Mouse (Mus musculus): ENCODE data around the gene Ntpcr.
A peak's percentile ranks its signal among the peaks of the same experiment; 100 is the strongest.

Gene Ntpcr

DNA sequence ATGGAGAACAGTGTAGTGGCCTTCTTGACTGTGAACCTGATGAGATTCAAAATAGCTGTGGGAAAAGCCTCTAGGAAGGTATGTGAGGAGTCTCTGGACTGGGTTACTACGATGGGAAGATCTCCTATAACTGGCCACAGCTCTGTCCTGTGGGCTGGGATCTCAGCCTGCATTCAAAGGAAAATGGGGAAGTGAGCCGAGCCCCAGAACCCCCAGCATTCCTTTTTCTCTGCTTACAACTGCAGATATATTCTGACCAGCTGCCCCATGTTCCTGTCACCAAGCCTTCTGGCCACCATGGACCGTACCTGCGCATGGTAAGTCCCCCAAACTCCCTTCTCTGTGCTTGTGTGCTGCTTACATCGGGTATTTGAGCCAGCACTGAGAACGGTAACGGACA lies at the start of gene Ntpcr:
TSS of gene Ntpcr (plus strand) at position 218 of the 400 bp plus-strand sequence.
- no peak for DNase-seq

DNA sequence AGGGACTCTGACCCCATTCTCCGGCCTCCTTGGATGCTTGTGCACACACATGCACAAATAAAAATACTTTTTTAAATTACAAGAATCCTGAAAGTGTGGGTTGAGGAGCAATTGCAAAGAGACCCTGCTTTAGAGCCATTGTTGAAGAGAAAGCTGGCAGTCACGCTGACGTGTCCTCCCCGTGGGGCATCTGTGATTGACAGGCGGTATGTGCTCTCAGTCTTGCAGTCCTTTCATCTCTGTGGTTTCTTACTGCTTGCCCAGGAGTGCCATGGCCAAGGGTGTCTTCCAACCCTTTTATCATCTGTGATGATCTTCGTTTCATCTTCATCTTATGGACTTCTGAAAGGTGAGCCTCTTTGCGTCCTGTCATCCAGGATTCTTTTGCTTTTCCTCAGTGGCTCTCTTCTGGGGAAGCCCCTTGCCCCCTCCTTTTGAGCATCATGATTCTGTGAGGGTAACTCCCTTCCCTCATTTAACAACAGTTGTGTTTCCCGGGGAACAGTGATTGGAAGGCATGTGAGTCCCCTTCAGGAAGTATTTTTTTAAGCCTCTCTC lies 48.8 kb upstream of the Ntpcr start:
- no peak for DNase-seq

DNA sequence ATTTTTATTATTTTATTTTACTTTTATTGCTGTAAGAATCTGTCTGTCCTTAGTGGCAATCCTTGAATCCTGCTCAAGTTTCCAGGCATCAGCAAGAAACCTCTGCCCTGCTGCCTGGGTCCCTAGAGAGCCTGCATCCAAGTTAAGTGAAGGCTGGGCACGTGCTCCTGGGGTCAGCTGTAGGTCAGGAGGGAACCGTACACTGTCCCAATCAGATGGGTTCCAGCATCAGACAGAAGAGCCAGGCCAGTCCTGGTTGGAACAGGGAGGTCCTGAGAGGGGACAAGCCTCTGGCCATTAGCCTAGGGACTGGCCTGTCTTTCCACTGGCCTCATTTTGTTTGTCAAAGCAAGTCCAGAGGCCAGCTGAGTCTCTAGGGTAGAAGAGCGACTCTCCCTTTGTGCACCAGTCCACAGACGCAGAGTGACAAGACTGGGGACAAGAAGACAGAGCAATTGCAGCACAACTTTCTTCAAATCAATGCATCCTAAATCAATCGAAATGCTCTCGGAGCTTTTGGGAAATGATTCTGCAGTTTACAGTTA lies 44.5 kb upstream of the Ntpcr start:
- no peak for DNase-seq

DNA sequence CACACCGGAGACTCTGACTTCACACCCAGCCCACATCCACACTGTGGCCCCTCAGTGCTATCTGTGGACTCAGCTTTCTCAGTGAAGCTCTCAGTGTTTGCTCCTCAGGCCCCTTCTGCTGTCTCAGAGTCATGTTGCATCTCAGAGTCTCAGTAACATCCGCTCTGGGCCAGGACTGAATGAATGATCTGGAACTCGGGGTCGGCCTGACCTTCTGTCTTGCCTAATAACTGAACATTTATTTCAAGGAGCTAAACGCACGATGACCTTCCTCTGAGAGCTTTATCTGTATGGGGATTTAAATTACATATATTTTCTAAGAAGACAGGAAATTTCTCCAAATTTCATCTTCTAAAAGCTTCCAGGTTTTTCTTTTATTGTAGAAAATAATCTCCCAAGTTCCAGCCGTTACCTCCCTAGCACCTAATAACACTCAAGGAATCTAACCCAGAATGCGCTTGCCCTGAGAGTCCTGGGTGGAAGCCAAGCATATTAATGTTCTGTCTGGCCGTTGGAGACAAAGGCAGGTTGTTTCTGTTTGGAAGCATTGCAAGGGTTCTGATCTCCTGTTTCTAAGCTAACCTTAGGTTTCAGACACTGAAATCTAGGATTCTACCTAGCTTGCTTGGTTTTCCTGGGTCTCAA lies 43.4 kb upstream of the Ntpcr start:
- DNase-seq = no peak

DNA sequence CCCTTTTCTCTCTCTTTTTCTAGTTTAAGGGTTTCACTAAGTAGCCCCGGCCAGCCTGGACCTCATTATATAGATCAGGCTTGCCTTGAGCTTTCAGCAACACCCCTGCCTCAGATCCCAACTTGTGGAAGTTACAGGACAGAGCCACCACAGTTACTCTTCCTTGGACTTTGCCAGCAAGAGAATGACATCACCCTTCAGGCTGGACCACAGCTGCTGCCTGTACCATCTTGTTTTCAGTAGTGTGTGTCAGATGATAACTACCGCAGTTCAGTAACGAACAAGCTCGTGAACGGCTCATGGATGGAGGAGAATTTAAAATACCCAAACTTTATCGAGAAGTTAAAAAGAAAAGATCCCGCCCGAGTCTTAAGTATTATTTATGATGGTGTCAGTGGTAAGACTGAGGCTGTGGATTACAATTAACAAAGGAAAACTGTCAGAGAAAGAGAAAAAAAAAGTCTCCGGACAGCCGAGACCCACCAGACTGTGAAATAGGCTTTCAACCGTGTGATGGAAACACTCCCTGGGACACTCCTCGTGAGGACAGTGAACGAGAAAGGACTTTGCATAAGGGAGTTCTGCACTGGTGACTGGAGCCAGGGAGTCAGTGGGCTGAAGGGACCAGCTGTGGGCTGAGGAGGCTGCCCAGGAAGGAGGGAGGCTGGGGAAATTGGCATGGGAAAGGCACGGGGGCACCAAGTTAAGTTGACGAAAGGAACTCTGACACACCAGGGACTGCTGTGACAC lies 39.4 kb upstream of the Ntpcr start:
- no peak for DNase-seq

DNA sequence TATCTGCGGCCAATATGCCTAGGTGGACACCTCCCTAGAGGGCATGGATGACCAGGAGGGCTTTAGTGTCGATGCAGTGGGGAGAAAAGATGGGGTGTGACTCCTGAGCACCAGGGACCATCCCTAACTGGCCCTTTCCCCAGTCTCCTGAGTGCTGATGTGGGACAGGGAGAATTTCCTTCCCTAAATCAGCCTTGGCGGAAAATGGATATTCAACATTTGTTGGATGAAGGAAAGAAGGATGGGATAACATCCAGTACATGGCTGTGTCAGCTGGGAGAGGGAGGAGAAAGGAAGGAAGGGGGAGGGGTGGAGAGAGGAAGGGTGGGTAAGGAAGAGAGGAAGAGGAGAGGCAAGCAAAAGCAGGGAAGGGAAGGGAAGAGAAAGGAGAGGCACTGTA lies 38.8 kb upstream of the Ntpcr start:
- DNase-seq = no peak

DNA sequence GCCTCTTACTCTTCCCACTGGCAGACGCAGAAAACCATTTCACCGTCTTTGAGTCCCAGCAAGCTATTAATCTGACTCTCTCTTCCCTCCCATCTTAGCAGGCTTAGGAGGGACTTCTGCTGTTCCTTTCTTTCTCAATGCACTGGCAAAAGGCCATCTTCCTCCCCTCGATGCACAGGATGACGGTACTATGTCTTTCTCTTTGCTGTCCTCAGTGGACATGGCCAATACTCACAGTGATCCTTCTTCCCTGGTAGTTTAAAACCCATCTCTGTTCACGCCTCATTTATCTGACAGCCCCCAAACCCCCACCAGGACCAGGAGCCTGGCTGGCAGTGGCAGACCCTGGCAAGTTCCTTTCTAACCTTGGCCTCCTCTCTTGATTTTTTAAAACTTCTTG lies 37.3 kb upstream of the Ntpcr start:
- no peak for DNase-seq

DNA sequence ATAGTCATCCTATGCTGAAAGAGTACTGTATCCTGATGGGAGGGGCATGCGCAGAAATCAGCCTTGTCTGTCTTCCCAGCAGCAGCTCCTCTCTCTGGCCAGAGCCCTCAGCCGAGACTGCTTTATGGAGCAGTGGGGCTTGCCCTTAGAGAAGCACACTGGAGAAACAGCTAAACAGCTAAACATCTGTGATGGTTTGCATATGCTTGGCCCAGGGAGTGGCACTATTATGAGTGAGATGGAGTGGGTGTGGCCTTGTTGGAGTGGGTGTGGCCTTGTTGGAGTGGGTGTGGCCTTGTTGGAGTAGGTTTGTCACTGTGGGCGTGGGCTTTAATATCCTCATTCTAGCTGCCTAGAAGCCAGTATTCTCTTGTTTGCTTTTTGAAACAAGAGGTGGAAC lies 36.6 kb upstream of the Ntpcr start:
- DNase-seq = no peak

DNA sequence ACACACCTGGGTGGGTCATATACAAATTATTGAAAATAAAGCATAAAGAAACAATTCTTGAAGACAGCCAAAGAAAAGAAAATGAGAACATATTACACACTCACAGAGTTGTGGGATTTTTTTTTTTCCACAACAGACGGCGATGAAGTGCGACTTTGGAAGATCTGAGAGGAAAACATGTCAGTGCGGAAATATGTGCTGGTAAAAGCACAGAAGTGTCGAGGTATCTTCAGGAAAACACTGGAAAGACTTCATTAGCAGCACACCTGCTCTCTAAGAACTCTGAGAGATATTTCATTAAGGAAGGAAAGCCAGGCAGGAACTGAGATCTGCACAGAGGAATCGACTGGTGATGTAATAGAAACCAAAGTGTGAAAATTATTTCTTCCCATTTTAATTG lies 33.8 kb upstream of the Ntpcr start:
- no peak for DNase-seq

DNA sequence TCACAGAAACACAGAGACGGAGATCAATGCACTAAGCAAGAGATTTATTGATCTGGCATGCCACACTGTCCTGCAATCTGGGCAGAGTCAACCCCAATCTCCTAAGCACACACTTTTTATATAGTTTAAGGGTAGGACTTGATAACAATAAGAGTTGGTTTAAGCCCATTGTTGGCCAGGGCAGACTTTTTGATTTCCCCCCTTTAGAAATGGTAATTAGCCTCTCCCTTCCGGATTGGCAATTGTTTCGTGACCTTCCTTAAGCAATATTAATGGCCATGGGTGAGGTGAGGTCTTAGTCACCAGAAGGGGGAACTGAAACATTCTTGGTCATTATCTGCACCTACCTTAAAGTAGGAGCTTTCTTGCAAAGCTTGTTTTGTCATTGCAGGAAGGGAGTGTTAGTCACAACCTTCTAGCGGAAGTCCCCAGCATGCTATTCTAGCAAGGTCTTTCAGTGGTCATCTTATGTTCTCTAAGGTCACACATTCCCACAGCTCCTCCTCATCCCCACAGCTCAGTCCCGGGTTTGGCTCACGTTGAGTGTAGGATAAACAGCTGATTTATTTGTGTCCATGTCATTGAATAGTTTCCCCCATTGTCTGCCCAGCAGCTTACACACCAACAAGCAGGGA lies 30.3 kb upstream of the Ntpcr start:
- DNase-seq = no peak

DNA sequence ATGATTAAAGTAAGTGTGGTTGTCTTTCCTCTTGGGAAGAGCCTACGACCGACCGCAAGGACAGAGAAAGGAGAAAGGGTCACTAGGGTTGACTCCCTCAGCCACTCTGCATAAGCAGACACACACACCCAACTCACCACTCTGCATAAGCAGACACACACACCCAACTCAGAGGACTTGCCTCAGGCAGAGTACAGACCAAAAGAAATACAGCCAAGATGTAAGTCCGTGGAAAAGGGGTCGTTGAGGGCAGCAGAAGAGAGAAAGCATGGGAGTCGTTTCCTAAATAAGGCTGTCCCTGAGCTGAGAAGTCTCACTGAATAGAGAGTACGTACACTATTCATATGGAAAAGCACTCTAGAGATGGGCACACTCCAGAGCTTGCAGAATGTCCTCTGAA lies 29.4 kb upstream of the Ntpcr start:
- DNase-seq = no peak

DNA sequence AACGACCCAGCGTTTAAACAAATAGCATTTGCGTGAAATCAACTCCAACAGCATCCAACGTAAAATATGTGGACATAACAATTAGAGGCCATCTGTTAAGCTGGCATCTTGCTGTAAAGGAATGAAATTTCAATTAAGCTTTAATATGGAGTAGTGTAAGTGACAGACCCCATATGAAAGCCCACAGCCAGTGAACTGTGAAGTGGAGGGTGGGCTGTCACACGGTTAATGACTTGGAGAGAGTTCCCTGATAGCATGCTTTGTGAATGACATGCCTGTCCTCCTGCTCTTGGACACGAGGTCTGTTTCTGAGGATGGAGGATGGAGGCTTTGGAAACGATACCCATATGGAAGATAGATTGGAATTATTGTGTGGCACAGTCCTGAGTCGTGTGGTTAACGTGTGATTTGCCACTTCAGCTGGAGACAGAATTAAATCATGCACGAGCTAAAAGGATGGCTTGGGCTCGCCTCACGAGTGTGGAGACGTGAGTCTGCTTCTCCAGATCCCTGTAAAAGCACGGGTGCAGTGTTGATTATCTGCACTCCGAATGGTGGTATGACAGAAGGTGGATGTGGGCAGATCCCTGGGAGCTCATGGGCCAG lies 26.8 kb upstream of the Ntpcr start:
- DNase-seq = no peak

DNA sequence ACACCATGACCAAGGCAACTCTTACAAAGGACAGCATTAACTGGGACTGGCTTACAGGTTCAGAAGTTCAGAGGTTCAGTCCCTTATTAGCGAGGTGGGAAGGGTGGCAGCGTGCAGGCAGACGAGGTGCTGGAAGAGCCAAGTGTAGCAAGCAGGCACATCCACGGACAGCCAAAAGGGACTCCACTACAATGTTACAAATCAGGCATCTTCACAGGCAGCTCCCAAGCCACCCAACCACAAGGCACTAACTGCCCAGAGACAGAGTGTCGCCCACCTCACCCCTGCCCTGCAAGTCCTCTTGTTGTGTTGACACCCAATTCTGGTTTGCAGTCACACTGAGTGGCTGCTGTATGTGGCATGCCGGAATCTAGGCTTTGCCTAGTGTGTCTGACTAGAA lies 25.3 kb upstream of the Ntpcr start:
- DNase-seq = no peak

DNA sequence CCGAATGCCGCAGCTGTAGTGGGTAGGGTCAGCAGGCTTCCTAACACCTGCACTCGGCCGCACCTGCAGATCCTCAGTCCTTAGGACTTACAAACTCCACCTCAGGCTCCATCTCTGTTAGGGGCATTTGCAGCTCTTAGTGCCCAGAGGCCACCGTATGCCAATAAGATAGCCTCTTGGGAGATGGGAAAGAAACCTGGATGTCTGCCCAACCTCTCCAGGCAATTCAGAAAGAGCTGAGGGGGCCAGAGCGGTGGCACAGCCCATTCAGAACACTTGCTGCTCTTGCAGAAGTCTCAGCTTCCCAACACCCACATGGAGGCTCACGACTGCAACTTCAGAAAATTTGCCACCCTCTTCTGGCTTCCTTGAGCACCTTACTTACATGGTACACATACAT lies 23.9 kb upstream of the Ntpcr start:
- DNase-seq = no peak

DNA sequence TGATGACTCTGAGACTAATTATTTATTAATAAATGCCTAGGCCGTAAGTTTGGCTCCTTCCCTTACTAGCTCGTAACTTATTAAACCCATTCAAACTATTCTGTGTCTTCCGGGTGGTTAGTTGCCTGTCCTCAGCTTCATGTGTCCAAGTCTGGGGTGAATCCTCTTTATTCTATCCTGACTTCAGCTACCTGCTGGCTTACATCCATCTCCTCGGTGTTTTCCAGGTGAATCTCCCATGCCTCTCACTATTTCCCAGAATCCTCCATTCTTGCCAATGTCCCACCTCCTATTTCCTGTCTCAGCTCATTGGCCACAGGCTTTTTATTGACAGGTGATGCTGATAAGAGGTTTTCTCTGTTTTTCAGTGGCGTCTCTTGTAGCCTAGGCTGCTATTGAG lies 20.6 kb upstream of the Ntpcr start:
- DNase-seq = no peak

DNA sequence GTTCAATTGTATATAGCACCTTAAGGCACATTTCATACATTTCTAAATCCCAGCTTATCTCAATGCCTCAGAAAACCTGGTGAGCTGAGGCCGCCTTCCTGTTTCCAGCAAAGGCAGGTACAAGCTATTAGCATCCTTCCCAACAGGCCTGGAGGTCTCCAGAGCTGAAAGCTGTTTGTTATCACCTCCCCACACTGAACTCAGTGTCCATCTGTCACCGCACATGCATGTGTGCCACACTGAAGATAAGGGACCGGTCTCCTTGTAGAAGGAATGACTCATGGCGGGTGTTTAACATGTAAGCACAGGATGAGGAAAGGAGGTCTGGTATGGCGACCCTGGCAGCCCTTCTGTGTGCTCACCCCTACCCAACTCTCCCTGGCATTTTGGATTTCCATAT lies 18.2 kb upstream of the Ntpcr start:
- DNase-seq = no peak

DNA sequence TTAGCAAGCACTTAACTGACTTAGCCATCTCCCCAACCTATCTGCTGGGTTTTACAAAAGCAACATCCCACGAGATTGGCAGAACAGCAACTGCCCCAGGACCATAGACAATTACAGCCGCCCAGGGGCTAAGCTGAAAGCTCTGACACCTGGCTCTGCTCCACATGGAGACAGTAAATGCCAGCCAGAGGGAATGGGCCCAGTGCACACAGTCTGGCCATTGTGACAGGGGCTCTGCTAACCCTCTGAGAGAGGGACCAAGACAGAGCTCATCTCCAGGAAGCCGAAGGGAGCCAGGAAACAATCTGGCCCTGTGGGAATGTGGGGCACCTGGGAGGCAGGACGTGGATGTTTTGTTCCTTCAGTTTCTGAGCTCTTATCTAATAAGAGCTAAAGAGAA lies 13.6 kb upstream of the Ntpcr start:
- no peak for DNase-seq

DNA sequence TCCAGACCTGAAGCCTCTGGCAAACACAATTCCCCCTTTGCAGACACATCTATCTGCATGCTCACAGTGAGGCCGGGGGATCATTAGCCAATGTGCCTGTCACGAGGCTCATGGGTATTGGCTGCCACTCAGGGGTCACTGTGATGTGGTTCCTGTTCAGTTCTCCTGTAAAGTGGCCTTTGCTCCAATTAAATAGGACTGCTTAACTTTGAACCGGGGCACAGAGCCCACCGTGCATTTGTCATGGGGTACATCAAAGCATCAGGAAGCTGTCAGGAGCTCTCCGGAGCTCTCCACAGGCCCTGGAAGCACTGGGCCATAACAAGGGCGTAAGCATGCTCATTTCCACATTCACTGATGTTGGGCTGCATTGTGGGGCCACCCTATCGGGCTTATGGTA lies 13.2 kb upstream of the Ntpcr start:
- DNase-seq = no peak

DNA sequence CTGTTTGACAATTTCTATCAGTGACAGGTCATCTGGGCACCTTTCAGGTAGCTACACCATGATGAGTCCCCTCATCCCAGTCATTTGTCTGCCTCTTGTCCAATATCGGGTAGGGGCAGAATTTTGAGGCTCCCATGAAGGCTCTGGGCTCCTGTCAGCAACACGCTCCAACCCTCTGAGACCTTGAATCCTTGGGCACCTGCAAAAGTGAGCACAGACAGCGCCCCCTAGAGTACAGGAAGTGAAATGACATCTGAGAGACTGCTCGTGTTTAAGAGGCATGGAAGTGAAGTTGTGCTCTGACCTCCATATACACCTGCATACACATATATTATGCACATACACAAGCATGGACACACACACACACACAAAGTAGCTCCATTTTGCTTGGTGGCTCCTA lies 10.8 kb upstream of the Ntpcr start:
- DNase-seq = no peak

DNA sequence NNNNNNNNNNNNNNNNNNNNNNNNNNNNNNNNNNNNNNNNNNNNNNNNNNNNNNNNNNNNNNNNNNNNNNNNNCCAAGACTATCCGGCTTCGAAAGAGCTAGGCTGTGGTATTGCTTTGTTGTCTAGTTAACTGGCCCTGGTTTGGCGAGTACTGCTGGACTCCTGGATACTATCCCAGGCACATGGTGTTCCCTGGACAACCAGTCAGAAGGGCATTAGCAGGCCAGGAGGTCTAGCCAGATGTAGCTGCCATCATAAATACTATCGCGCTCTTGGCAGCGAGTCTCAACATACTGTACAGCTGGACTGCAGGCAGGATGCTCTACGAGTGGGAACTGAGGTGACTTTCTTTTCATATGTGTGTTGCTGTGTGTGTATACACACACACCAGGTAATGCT lies 7.1 kb upstream of the Ntpcr start:
- DNase-seq = no peak

DNA sequence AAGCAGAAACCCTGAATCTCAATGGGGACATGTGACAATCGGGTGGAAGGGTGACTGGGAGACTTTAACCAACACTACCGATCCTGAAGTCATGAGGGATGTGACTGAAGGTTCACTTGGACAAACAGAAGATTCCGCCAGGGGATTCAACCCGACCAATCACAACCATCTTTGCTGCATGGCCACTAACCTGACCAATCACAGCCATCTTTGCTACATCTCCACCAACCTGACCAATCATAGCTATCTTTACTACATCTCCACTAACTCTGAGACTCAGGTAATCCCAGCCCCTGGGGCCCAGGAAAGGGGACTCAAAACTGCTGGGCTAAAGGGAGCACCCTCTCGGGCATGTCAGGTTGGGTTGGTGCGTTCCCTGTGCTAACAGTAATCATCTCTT lies 6.3 kb upstream of the Ntpcr start:
- DNase-seq = no peak

DNA sequence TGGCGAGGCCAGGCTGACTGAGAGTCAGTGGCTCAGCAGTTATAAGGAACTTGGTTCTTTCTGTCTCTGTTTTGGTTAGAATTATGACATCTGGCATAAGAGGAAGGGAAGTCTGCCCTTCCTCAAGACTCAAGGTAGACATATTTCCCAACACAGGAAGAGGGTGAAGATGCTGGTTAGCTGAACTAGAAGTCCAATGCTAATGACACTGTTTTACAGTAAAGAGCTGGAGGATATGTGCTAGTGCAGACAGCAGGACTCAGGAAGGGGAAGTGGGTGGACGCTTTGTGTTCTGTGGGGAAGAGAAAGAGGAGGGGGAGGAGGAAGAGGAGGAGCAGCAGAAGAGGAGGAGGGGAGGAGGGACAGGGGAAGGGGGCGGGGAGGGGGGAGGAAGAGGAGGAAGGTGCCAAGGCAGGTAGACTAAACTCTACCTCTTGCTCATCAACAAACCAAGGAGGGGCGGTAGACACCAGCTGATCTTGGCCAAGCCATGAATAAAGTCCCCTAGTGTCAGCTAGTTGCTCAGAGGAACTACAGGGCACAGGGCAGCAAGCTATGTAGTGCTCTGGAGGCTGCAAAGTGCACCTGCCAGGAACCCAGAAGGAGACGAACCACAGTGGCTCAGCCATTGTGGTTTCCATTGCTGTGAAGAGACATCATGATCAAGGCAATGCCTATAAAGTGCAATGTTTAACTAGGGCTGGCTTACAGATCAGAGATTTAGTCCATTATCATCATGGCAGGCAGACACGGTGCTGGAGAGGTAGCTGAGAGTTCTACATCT lies 4.5 kb upstream of the Ntpcr start:
- DNase-seq = peak; percentile 54

DNA sequence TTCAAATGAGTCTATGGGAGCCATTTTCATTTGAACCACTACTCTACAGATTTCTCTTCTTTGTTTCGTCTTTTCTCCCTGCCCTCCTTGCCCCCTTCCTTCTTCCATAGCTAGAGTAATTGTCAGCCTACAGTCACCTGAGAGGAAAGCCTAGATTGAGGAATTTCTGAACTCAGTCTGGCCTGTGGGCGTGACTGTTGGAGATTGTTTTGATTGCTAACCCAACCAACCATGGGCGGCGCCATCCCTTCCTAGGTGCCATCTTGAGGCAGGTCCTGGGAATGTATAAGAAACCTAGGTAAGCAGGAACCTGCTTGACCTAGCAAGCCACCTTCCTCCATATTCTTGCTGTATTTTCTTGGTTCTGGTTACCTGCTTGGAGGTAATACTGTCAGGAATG lies 3.6 kb upstream of the Ntpcr start:
- DNase-seq = no peak

All from thymus, postnatal 14 days (tissue).